Mouse (Mus musculus) hindbrain, embryonic 14.5 days (tissue): ENCODE measurements around the gene Nagk. TPM values are rescaled to one million over a fixed set of nuclear protein-coding genes. Genes with fewer than 3 reads are reported as not detected.
"Not testable (repeated sequence)": the region's sequence is repeated elsewhere in the genome, so short reads cannot be mapped to it uniquely, and the experiment has no call there.

Experiments used
- ATAC-seq: fragments of 200-750 bp; cut with Nextera tagmentation; 2 replicates; pipeline ENCODE4 v1.8.0; 2017; ENCODE audit warnings: moderate number of reproducible peaks, mild to moderate bottlenecking, moderate TSS enrichment, moderate library complexity; ENCODE audit not compliant: low FRiP score
- DNase-seq: peaks from one replicate; pipeline ENCODE4 v3.0.0-alpha.2; 2015; ENCODE audit warnings: low spot score
- H3K27ac ChIP-seq: fragments of 300-500 bp; sonication (generic); 2 replicates; pipeline ENCODE4 v1.5.1; 2014; ENCODE audit warnings: mild to moderate bottlenecking, moderate library complexity
- H3K27me3 ChIP-seq: fragments of 300-500 bp; sonication (generic); 2 replicates; pipeline ENCODE4 v1.6.1; 2014; ENCODE audit warnings: mild to moderate bottlenecking, low read length, mixed read lengths; ENCODE audit not compliant: control insufficient read depth, insufficient read depth
- H3K36me3 ChIP-seq: fragments of 300-500 bp; sonication (generic); replicated peaks from 2 replicates; pipeline ENCODE4 v1.6.1; 2014; ENCODE audit not compliant: control insufficient read depth, insufficient read depth
- H3K4me1 ChIP-seq: fragments of 300-500 bp; sonication (generic); replicated peaks from 2 replicates; pipeline ENCODE4 v1.6.1; 2014; ENCODE audit warnings: antibody characterized with exemption, low read length, mixed read lengths; ENCODE audit not compliant: control insufficient read depth, insufficient read depth
- H3K4me2 ChIP-seq: fragments of 300-500 bp; sonication (generic); replicated peaks from 2 replicates; pipeline ENCODE4 v1.6.1; 2014; ENCODE audit warnings: mild to moderate bottlenecking, moderate library complexity
- H3K4me3 ChIP-seq: fragments of 300-500 bp; sonication (generic); replicated peaks from 2 replicates; pipeline ENCODE4 v1.5.1; 2014; ENCODE audit warnings: mild to moderate bottlenecking, low read length
- H3K9ac ChIP-seq: fragments of 300-500 bp; sonication (generic); 2 replicates; pipeline ENCODE4 v1.6.1; 2014
- H3K9me3 ChIP-seq: fragments of 300-500 bp; sonication (generic); 2 replicates; pipeline ENCODE4 v1.6.1; 2016; ENCODE audit warnings: low read length; ENCODE audit not compliant: control insufficient read depth
- WGBS: fragments of 180-500 bp; shearing (Covaris S2); extraction: QIAGEN DNeasy Blood & Tissue Kit; methylation state at CpG from one replicate; pipeline ENCODE4 v1.1.7; 2014; 5-methylcytosine and 5-hydroxymethylcytosine counted together
- polyA plus RNA-seq: library from polyadenylated mRNA; unstranded; fragments of >200 nt; fragmentation: Nextera tagmentation; extraction: Ambion mirVana; gene quantifications from 2 replicates; pipeline ENCODE4 v1.2.1, GENCODE M21; 2014

Nagk gene
- polyA plus RNA-seq, 1 experiment from 2014 or later: 98.1 TPM

DNA sequence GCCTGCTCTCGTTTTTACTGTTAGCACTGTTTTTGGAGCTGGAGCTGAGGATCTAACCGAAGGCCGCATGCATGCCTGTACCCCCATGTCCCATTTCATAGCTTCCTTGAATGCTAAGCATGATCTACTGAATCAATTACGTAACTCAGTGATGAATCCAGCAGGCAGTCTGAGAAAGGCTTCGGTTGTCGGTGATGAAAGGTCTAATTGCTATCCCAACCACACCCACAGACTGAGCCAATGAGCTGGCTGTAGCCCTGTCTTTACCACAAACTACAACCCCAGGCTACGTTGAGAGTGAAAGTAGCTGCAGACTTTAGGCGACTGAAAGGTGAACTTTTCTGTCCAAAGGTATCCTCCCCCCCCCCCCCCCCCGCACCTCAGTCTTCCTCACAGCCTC, 20.7 kb upstream of the Nagk start:
- H3K9me3 ChIP-seq: no peaks in the 10 kb centered on the region
- DNase-seq (no peak), ATAC-seq (no peak)
- H3K4me3 ChIP-seq: no peak overlapping the region; the same call in 1 of the 2 replicates
- peak overlapping the region; percentile 90 for H3K4me2 ChIP-seq
- no peak overlapping the region for H3K27ac ChIP-seq
- peaks cover 40% of the 10 kb centered on the region for H3K36me3 ChIP-seq
- no peaks in the 10 kb centered on the region for H3K27me3 ChIP-seq
- peaks cover 21% of the 10 kb centered on the region for H3K4me1 ChIP-seq
- H3K9ac ChIP-seq: peak overlapping the region; percentile 93; the same call in 1 of the 2 replicates
- WGBS: 67% methylated on average over 9 of the region's 9 CpGs

DNA sequence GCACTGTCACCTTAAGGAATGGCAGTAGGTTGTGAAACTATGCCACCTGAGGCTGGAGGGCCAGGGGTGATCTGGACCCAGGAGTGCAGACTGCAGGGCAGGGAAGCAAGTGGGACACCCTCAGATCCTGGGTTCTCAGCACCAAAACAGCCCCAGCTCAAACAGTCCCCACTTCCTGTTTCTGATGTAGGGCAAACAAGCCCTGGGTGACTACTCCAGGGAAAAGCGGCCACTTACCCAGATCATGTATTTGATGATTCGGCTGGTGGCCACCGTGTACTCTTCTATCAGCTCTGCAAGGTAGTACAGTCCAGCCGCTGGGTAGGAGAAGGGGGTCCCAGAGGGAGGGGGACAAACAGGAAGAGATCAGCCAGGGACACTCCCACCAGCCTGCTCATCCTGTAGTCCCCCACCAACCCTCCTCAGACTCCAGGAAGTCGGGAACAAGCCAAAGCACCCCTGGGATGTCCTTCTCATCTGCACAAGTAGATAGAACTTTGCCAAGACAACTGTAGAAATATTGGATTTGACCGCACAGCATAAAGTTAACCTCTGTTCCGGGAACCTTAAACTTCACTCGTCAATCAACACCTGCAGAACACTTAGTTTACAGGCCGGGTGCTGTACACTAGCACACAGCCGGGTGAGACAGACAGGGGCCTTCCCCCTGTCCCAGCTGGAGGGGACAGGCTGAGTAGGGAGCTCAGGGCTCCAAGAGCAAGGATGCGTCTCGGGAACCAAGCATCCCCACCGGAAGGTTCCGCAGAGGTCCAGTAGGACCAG, 19.8 kb upstream of the Nagk start:
- H3K27me3 ChIP-seq: no peaks in the 10 kb centered on the region
- H3K36me3 ChIP-seq: peaks cover 31% of the 10 kb centered on the region
- H3K27ac ChIP-seq: peak overlapping the region; percentile 85
- WGBS: 4% methylated on average over 14 of the region's 14 CpGs
- ATAC-seq: peak; percentile 25; the same call in 1 of the 2 replicates
- peak overlapping the region; percentile 93 for H3K9ac ChIP-seq
- H3K9me3 ChIP-seq: no peaks in the 10 kb centered on the region
- H3K4me1 ChIP-seq: peaks cover 21% of the 10 kb centered on the region
- no peak for DNase-seq
- H3K4me3 ChIP-seq: peak overlapping the region; percentile 98
- peak overlapping the region; percentile 90 for H3K4me2 ChIP-seq

DNA sequence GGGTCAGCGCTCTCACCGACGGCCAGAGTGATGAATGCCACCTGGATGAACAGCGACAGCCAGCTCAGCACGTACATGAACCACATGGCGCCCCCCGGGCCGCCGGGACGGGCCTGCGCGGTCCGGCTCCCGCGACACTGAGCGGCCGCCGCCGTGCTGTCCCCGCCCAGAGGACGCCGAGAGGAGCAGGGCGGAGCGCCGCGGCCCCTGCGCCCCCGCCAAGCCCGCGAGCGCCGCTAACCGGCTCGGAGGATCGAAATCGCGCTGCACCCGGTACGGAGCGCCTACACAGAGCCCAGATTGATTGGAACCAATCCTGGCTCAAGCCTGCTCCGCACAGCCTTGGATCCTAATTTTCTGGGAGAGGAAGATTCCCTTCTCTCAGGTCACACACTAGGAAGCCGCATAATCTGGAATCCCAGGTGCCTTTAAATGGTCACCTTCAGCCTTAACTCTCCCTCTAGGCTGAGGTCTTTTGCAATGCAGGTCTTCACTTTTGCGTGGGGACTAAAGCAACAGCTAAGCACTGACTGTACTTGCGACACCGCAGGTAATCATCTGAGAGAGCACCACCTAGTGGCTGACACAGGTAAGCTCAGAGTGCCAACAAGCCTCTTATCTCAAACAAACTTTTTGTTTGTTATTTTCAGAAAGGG, 19.0 kb upstream of the Nagk start, which contains the start of gene Tex261:
TSS of gene Tex261 (minus strand) at position 176 of the 656 bp plus-strand sequence.
- ATAC-seq (peak; percentile 95), DNase-seq (peak; percentile 91)
- peaks cover 21% of the 10 kb centered on the region for H3K4me1 ChIP-seq
- peak within 1 kb of the TSS; percentile 98 for H3K4me3 ChIP-seq
- H3K9ac ChIP-seq: peak within 1 kb of the TSS; percentile 93
- H3K27me3 ChIP-seq: no peaks in the 10 kb centered on the region
- H3K9me3 ChIP-seq: no peaks in the 10 kb centered on the region
- under 1% methylated on average over 34 of the region's 45 CpGs for WGBS
- peak within 1 kb of the TSS; percentile 90 for H3K4me2 ChIP-seq
- H3K27ac ChIP-seq: peak within 1 kb of the TSS; percentile 85
- H3K36me3 ChIP-seq: peaks cover 27% of the 10 kb centered on the region

DNA sequence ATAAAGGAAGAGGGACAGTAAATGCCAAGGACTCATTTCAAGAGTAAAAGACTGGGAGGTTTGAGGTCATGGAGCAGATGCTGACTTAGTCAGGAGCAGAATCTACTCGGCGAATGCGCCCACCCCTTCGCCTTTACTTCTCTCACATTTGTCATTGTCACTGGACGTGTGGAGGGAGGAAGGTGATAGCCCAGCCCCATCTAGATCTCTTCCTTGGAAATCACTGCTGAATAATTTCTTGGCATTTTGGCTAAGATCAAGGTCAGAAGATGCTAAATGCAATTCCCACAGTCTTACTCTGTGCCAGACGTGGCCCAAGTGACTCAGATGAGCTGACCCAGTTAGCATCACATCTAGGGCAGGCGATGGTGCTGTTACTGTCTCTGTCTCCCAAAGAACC, 16.5 kb upstream of the Nagk start:
- no peaks in the 10 kb centered on the region for H3K9me3 ChIP-seq
- no peaks in the 10 kb centered on the region for H3K27me3 ChIP-seq
- 84% methylated on average over 7 of the region's 7 CpGs for WGBS
- DNase-seq (no peak), ATAC-seq (no peak)
- peaks cover 3% of the 10 kb centered on the region; the same call in 1 of the 2 replicates for H3K36me3 ChIP-seq
- peaks cover 18% of the 10 kb centered on the region for H3K4me1 ChIP-seq
- no peak overlapping the region for H3K9ac ChIP-seq
- H3K4me2 ChIP-seq: no peak overlapping the region
- no peak overlapping the region for H3K4me3 ChIP-seq
- no peak overlapping the region for H3K27ac ChIP-seq

DNA sequence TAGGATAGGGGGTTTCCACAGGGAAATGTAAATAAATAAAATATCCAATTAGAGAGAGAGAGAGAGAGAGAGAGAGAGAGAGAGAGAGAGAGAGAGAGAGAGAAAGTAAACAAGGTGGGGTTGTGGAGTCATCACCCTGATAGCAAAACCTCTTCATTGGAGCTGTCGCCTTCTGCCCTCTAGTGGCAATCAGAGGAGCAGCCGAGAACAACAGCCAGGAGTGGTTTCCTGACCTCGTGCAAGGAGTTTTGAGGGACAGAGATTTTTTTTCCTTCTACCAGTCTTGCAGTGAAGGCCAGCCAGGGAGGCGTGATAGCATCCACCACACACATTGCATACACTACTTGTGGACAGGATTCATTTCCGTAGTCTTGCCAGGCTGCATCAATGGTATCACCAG, 15.8 kb upstream of the Nagk start:
- WGBS: 7% methylated on average over 5 of the region's 5 CpGs
- DNase-seq: peak; percentile 39

DNA sequence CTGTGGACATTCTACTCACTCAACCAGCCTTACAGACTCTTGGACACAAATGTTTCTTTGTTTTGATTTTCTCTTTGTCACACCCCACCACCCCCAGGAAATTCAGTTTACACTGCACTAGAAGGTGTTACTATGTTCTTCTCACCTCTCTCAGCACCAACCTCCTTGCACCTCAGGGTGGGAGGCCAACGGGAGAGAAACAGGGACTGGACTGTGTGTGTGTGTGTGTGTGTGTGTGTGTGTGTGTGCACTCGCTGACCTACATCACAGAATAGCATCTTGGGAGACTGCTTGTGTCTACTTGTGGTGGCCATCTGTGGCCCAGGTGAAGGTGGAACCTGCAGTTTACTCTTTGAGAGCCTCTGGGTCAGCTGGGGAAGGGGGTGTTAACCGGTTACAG, 8.4 kb upstream of the Nagk start:
- Histone ChIP-seq H3K9me3 (no peaks in the 10 kb centered on the region), H3K4me1 (no peaks in the 10 kb centered on the region), H3K36me3 (no peaks in the 10 kb centered on the region), H3K4me2 (no peak overlapping the region), H3K27me3 (no peaks in the 10 kb centered on the region), H3K4me3 (no peak overlapping the region), H3K9ac (no peak overlapping the region), H3K27ac (no peak overlapping the region)
- no peak for DNase-seq
- no peak for ATAC-seq
- WGBS: 77% methylated on average over 3 of the region's 3 CpGs

More for the DNA sequence above, 15.8 kb upstream of the Nagk start:
- Histone ChIP-seq H3K9ac (no peak overlapping the region), H3K36me3 (no peaks in the 10 kb centered on the region), H3K4me2 (no peak overlapping the region), H3K9me3 (no peaks in the 10 kb centered on the region), H3K4me1 (peaks cover 11% of the 10 kb centered on the region), H3K27me3 (no peaks in the 10 kb centered on the region), H3K27ac (no peak overlapping the region), H3K4me3 (no peak overlapping the region)
- no peak for ATAC-seq

DNA sequence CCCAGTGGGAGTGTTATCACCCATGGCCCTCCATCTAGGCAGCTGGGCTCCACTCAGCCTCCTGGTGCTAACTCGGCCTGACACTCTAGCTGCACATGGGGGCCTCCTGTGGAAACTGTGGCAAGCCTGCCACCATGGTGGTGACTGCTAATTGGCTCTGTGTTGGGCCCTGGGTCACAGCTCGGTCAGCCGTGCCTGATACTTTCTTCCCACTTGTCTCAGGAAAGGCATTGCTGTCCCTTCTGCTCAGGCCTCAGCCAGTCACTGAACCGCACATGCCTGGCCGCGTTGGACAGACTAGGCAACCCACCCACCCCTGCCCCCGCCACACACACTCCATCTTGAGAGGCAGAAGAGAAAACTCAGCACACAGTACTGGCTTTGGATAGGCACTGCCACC, 6.2 kb upstream of the Nagk start:
- Histone ChIP-seq H3K9ac (no peak overlapping the region), H3K4me2 (no peak overlapping the region), H3K27me3 (no peaks in the 10 kb centered on the region), H3K36me3 (no peaks in the 10 kb centered on the region), H3K27ac (no peak overlapping the region), H3K4me3 (no peak overlapping the region), H3K9me3 (no peaks in the 10 kb centered on the region), H3K4me1 (no peaks in the 10 kb centered on the region)
- DNase-seq (no peak), ATAC-seq (no peak)
- 35% methylated on average over 7 of the region's 7 CpGs for WGBS

DNA sequence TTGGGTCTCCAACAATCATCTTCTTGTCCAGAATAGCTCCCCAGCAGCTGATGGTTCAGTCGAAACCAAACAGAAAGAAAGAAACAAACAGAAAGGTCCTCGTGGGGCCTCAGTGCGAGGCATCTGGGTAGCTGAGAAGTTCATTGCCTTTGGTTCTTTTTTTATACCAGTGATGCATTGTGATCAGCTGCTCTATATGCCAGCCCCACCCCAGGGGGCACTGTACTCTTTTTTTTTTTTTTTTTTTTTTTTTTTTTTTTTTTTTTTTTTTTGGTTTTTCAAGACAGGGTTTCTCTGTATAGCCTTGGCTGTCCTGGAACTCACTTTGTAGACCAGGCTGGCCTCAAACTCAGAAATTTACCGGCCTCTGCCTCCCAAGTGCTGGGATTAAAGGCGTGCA, 4.2 kb upstream of the Nagk start:
- not testable (repeated sequence) for H3K4me3 ChIP-seq, H3K9ac ChIP-seq, H3K36me3 ChIP-seq, H3K9me3 ChIP-seq, H3K27ac ChIP-seq, ATAC-seq, H3K4me2 ChIP-seq, DNase-seq, H3K27me3 ChIP-seq, H3K4me1 ChIP-seq
- WGBS: 76% methylated on average over 5 of the region's 5 CpGs

DNA sequence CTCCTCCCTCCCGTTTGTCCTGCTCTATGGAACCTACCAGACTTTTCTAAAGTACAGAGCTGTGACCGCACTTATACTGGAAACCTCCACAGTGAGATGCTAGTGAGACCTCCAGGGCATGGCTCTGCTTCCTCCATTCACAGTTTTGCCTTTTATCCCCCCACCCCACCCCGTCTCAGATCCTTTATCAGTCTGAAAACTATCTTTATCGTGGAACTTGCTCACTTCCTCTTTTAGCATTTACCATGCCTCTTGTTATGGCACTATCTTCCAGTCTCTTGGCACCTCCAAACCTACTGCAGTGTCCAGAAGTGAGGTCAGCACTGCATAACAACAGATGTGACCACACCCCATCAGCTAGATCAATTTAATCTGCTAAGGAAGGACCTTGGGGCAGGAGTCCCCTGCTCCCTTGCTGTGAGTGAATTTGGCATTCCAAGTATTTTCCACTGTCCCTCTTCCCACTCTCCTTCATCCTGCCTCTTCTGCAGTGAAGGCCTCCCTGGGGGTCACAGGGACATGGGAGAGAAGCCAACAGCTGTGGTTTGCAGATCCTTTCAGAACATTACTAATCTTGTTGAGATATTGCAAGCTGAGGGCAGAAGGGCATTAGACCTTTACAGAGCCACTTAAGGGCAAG, 3.4 kb upstream of the Nagk start:
- H3K27ac ChIP-seq: no peak overlapping the region
- DNase-seq (no peak), ATAC-seq (no peak)
- H3K9me3 ChIP-seq: no peaks in the 10 kb centered on the region
- no peak overlapping the region for H3K4me3 ChIP-seq
- WGBS: 73% methylated on average over 4 of the region's 4 CpGs
- peaks cover 8% of the 10 kb centered on the region for H3K4me1 ChIP-seq
- H3K36me3 ChIP-seq: no peaks in the 10 kb centered on the region
- no peak overlapping the region for H3K4me2 ChIP-seq
- no peaks in the 10 kb centered on the region for H3K27me3 ChIP-seq
- no peak overlapping the region for H3K9ac ChIP-seq
